Mouse (Mus musculus) kidney, postnatal 36 days (tissue): Measurements from ENCODE around the gene Yy1.
A peak's percentile ranks its signal among the peaks of the same experiment; 100 is the strongest.

Source experiments
- DNase-seq, 2 experiments: peaks; one replicate each; pipeline ENCODE4 v3.0.0; 2021 to 2022; ENCODE audit warnings: mixed read lengths in 2 of 2

The Yy1 gene

GRCm38 (mm10) chr12:108780108-108780877, 12.5 kb upstream of the Yy1 start:
- no peak for DNase-seq

GRCm38 (mm10) chr12:108785161-108785560, 7.6 kb upstream of the Yy1 start:
- no peak for DNase-seq

GRCm38 (mm10) chr12:108787329-108787728, 5.4 kb upstream of the Yy1 start:
- no peak for DNase-seq

- DNase-seq = peak; percentile 87 to 92
These were observed 624 bp upstream of the Yy1 start for GRCm38 (mm10) chr12:108792152-108792545.

GRCm38 (mm10) chr12:108793453-108793941, 724 bp downstream of the Yy1 start:
- DNase-seq = peak in 1 of 2 experiments; percentile 37

- peak; percentile 86 to 92 for DNase-seq
These were observed 1.4 kb downstream of the Yy1 start for GRCm38 (mm10) chr12:108794078-108794711.

GRCm38 (mm10) chr12:108794979-108795537, 2.3 kb downstream of the Yy1 start:
- no peak for DNase-seq

- DNase-seq = no peak
These were observed 8.8 kb downstream of the Yy1 start for GRCm38 (mm10) chr12:108801613-108802012.

- no peak for DNase-seq
These were observed 11.6 kb downstream of the Yy1 start for GRCm38 (mm10) chr12:108804388-108804787.

GRCm38 (mm10) chr12:108808465-108808864, 15.7 kb downstream of the Yy1 start:
- no peak for DNase-seq

GRCm38 (mm10) chr12:108809771-108810170, 17.0 kb downstream of the Yy1 start:
- no peak for DNase-seq

GRCm38 (mm10) chr12:108810309-108810708, 17.5 kb downstream of the Yy1 start:
- no peak for DNase-seq

- DNase-seq = peak; percentile 46 to 61
These were observed 18.4 kb downstream of the Yy1 start for GRCm38 (mm10) chr12:108811133-108811532.

GRCm38 (mm10) chr12:108812463-108812862, 19.7 kb downstream of the Yy1 start:
- no peak for DNase-seq

GRCm38 (mm10) chr12:108814470-108814869, 21.7 kb downstream of the Yy1 start:
- no peak for DNase-seq

- DNase-seq = no peak
These were observed 23.8 kb downstream of the Yy1 start for GRCm38 (mm10) chr12:108816569-108816968.

GRCm38 (mm10) chr12:108820461-108820860, 27.7 kb downstream of the Yy1 start:
- DNase-seq = no peak

- DNase-seq = peak in 1 of 2 experiments; percentile 23
These were observed 30.3 kb downstream of the Yy1 start for GRCm38 (mm10) chr12:108823036-108823435.

GRCm38 (mm10) chr12:108824225-108824874, 31.6 kb downstream of the Yy1 start:
- DNase-seq = no peak

GRCm38 (mm10) chr12:108825561-108826224, 32.9 kb downstream of the Yy1 start:
- DNase-seq = no peak

GRCm38 (mm10) chr12:108826282-108826957, 33.6 kb downstream of the Yy1 start:
- DNase-seq = no peak

- DNase-seq = no peak
These were observed 34.3 kb downstream of the Yy1 start for GRCm38 (mm10) chr12:108826958-108827535.
